Mouse (Mus musculus) embryo, embryonic 10 days (tissue): ENCODE data around the gene Tnrc6a.

ENCODE experiments used
- DNase-seq: peaks from one replicate; pipeline ENCODE4 v3.0.0-alpha.2; 2015; ENCODE audit warnings: low spot score

Gene Tnrc6a

DNA sequence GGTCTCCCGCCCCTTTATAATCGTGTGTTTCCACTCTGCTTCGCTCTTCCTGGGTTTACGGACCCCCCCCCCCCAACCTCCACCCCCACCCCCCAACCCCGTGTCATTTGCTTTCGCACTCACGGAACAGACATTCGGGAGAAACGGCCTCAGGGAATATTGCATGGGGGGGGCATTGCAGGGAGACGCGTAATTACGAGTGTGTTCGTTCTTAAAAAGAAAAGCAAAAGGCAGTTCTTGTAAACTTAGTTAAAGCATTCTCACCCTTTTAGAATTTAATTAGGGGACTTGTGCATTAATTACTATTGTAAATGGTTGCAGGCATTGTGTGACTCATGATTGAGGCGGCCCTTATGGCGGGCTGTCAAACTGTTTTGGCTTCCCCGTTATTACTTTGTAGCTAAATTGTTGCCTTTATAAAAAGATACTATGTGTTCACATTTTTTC, 1.1 kb downstream of the Tnrc6a start:
- DNase-seq: peak; percentile 23

DNA sequence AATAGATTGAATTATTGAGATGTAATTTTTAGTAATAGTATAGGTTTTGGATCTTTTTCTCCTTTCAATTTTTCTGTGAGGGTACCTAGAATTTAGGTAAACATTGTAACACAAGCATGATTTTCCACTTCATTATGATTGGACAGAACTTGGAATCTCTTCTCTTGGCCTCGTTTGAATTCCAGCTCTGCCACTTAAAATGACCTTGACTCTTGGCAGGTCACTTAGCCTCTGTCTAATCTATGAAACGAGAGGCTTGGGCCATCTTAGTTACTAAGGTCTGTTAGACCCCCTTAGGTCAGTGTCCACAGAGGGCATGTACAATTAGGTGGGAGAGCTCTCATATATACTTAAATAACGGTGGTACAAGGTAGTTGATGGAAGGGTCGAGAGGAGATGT, 2.4 kb downstream of the Tnrc6a start:
- DNase-seq: no peak

DNA sequence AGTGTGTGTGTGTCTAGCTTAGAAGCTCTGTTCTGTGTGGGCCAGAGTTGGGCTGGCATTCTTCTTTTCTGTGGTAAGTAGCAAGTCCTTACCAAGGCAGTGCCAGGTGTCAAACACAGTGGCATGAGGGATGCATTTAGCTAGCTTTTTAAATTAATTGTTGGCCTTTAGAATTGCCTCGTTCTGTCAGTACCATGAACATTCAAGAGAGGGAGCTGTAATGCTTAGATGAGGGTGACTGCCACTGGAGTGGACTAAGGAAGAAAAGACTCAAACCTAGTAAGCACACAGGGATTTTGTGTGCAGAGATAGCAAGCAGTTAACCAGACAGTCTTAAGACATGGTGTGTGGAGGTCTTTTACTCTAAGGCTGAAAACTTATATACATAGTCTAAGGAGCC, 3.6 kb downstream of the Tnrc6a start:
- DNase-seq: no peak

DNA sequence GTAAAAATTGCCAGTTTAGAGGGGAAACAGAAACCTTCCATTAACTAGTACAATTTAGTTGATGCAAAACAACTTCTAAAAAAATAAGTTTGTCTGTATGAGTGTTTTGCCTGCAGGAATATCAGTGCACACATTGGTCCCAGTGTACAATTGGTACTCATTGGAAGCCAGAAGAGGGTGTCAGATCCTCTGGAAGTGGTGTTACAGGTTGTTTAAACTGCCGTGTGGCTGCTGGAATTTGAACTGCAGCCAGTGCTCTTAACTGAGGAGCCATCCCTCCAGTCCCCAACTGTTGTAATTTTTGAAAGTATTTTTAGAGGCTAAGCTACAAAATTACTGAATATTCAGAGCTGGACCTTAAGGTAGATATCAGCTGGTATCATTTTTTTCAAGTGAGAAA, 4.3 kb downstream of the Tnrc6a start:
- no peak for DNase-seq

DNA sequence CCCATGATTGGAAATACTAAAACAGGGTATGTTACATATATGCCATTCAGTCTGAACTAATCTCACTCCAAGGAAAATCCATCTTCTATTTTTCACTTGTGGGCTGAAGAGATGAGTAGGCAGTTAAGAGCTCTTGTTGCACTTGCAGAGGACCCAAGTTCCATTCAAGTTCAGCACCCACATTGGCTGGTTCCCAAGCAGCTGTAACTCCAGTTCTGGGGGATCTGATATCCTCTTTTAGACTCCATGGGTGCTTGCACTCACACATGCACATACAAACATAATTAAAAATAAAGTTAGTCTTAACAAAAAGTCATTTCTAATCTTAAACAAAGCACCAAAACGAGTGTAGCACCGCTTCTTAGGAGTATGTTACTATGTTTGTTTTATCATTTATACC, 5.4 kb downstream of the Tnrc6a start:
- DNase-seq: no peak

DNA sequence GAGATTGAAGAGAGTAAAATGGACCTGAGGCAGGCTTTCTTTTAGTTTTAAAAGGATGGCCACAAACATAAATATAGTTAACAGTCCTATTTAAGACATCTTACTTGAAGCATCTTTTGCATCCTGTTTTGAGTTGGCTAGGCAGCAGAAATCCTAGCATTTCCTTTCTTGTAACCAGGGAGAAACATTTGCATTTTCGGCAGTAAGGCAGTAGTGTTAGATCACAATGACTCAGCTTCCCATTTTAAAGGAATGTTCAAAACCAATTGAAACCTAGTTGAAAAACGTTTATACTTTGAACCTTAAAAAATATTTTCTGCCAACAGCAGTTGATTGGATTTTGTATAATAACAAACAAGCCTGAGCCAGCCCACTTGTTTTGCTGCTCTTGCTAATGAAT, 6.5 kb downstream of the Tnrc6a start:
- no peak for DNase-seq

DNA sequence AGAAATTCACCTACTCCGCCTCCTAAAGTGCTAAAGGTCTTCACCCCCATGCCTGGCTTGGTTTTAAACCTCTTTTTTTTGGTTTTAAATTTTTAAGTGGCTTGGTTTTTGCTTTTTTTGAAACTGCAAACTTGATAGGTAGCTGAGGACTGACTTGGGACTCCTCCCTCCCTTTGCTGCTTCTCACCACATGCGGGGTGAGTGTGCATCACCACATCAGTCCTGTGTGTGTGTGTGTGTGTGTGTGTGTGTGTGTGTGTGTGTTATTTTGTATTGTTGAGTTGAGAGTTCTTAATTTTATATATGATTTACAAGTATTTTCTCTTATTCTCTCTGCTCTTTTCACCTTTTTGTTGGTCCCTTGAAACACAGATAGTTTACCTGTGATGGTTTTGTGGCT, 8.7 kb downstream of the Tnrc6a start:
- no peak for DNase-seq

DNA sequence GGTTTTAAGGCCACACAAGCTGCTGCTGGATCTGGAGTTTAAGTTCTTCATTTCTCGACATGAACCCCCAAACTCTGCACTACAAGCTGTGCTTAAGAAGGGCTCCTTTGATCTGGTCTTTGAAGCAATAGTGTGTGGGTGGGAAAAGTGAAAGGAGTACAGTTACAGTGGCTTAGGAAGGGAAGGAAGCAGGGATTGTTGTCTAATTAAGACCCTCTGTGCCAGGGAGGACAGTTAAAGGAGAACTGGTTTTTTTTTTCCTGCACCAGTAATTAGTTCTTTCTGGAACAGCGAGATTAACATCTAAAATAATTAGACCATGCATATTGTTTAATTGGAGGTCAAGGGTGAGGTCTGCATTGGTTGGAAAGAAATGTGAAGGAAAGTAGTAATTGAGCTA, 11.2 kb downstream of the Tnrc6a start:
- DNase-seq: no peak

DNA sequence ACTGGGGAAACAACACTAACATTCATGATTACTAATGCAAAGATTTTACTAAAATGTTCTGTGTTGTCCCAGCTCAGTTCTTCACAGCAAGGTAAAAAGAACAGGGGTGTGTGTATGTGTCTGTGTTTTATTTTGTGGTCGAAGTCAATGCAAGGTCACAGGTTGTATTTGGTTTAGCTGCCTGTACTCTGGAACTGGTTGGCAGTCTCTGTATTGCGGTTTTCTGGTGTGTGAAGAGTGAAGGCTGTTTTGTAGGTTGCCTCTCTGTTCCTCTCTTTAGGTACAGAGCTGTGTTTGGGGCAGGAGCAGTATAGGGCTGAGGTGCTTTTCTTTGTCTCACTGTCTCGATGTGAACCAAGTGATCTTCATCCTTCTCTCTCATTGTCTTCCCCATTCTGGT, 12.0 kb downstream of the Tnrc6a start:
- no peak for DNase-seq

DNA sequence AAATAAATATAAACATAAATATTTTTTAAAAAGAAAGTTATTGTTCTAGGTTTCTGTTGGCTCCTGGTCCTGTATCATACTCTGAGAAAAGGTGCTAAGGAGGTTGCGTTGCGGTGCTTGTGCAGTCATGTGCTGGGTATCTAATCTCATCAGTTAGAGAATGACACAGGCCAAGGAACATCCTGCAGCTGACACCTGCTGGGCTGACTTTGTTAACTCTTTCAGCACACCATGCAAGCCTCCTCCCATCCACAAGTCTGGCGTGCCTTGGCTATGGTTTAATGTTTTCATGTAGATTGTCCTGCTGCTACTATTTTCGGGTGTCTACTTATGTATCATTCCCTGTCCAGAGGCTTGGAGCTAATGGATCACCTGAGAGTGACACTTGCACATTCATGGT, 14.3 kb downstream of the Tnrc6a start:
- no peak for DNase-seq

DNA sequence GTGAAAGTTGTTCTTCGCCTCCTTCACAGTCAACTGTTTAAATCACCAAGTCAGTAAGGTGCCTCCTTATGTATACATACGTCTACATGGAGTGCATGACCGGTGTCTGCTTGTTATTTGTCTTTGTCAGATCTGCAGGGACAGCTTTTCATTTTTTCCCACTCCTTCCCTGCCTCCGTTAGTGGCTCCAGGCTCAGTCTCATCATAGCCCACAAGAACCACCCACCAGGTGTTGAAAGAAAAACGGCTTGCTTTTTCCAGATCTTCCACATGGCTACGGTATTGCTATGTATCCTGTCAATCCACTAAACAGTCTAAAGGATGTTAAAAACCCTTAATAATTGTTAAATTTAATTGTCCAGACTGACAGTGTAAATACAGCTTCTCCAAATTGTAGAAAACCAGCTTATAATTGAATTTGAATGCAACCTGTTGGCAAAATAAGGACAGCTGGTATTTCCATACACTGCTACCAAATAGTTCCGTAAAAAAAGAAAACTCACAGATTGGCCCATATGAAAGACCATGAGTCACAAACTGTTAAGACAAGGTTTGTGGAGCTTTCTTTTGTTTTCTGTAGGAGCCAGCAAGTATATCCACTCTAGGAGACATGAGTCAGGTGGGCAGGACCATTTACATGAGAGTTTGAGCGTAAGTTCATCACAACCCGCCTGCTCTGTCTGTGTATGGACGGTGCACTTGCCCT, 22.6 kb downstream of the Tnrc6a start:
- no peak for DNase-seq

DNA sequence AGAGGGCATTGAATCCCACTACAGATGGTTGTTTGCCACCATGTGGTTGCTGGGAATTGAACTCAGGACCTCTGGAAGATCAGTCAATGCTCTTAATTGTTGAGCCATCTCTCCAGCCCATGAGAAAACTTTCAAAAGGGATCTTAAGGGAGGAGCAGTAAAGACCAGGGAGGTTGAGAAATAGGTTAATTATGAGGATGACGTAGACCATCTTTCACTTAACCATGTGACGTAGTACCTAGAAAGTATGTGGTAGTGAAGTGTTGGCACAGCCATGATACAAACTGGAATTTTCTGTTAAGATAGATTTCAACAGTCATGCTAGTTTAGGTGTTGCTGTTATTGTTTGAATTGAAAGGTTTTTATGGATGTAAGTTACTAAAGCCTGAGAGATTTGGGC, 24.1 kb downstream of the Tnrc6a start:
- DNase-seq: no peak

DNA sequence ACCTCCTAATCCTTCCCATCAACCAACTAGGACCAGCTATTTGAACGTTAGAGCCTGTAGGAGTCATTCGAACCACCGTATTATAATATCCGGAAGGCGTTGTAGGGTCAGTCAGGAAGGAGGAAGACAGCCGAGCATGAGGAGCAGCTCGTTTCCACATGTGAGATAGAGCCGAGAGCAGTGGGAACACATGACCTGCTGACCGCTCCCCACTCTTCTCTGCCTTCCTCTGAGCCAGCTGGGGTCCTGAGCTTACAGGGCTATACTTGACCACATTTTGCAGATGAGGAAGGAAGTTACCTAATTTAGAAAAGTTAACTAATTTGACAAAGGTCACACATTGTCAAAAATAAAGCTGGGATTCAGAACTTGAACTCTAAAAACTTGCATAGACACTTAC, 25.2 kb downstream of the Tnrc6a start:
- no peak for DNase-seq

DNA sequence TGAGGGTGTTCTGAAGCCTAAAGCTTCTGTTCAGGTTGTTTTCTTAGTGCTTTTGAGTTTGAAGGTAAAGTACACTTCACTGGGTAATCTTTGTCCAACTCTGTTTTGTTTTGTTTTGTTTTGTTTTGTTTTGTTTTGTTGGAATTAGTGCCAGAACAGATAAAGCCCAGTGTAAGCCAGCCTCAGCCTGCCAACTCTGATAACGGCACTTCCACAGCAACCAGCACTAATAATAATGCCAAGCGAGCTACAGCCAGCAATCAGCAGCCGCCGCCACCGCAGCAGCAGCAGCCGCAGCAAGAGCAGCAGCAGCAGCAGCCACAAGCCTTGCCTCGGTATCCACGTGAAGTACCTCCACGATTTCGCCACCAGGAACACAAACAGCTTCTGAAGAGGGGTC, 38.7 kb downstream of the Tnrc6a start:
- DNase-seq: no peak

DNA sequence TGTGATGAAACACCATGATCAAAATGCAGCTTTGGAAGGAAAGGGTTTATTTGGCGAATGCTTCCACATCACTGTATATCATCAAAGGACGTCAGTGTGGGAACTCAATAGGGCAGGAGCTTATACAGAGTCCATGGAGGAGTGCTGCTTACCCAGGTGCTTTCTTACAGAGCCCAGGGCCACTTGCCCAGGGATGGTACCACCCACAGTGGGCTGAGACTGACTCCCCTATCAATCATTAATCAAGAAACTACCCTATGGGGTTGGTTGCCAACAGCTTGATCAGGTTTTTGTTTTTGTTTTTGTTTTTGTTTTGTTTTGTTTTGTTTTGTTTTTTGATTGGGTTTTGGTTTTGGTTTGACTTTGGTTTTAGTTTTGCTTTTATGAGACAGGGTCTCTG, 43.8 kb downstream of the Tnrc6a start:
- DNase-seq: no peak

DNA sequence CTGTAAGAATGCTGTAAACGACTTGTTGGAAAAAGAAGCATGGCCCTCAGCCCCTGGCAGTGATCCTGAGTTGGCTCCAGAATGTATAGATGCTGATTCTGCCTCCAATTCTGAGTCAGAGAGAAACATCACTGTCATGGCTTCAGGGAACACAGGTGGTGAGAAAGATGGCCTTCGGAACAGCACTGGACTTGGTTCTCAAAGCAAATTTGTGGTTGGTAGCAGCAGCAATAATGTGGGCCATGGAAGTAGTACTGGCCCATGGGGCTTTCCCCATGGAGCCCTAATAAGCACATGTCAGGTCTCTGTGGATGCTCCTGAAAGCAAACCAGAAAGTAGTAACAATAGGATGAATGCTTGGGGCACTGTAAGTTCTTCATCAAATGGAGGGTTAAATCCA, 45.9 kb downstream of the Tnrc6a start:
- no peak for DNase-seq

DNA sequence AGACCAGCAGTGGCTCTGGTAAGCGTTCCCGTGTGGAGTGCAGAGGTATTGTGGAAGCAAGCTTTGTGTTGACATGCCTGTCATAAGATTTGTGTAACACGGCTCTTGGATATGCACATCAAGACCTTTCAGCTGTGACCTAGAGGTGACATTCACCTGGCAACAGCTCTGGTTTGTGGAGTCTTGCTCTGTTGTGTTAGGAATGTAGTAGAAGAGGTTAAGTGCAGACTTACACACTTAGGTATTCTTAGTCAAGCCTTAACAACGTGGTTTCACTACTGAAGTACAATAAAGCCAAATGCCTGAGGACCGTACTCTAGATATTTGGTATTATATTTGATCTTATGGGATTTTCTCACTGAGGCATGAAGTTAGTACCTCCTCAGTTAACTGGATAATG, 48.4 kb downstream of the Tnrc6a start:
- DNase-seq: no peak

DNA sequence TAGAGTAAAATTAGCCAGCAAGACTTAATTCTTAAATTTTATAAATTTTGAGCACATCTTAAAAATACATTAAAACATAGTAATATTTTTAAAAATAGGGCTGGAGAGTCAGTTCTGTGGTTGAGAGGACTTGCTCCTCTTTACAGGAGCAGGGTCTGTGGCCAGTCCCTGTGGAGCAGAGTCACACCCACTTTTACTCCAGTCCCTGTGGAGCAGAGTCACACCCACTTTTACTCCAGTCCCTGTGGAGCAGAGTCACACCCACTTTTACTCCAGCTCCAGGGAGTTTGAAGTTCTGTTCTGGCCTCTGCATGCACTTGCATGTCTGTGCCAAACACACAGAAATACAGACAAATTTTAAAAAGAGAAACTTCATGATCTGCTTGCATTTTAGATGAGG, 53.5 kb downstream of the Tnrc6a start:
- DNase-seq: no peak

DNA sequence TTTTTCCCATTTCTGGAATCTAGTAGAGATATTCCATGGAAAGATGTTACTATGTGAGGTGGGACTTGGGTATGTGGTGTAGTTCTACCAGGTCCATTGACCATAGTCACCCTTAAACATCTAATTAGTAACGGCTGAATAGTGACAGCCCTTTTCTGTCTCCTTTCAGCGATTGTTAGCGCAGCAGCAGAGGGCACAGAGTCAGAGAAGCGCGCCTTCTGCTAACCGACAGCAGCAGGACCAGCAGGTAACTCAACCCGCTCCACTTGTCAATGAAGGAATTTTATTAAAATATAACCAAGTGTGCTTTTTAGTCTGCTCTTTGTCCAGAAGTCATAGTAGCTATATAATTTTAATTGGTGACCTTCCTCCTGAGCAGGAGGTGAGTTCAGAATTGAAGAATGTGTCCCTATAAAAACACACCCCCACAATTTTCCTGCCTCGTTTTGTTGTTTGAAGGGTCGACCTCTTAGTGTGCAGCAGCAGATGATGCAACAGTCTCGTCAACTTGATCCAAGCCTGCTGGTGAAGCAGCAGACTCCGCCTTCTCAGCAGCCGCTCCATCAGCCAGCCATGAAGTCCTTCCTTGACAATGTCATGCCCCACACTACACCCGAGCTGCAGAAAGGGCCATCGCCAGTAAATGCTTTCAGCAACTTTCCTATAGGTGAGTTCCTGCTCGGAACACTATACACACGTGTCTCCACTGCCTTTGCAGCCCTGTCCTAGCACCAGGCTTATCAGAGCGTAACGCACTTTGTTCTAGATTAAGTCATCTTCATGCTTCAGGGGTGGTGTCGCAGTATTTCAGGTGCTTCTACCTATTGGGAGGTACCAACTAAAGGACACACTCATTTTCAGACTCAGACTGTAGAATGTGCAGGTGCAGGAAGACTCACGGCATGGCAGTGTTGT, 58.4 kb downstream of the Tnrc6a start:
- DNase-seq: no peak

DNA sequence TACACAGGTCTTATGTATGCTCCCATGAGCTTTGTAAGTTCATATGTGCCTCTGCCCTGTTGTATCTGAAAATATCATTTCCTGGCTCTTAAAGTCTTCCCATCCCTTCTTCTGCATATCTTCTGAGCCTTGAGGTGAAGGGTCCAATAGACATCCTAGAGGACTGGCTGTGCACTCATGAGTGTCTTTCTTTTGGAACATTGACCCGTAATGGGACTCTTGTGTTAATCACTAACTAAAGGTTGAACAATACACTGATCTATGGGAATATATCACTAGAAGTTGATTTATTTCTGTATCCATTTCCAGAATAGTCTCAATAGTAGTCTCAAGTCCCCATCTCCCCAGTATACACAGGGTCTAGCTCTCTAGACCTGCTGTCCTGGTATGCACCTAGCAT, 61.2 kb downstream of the Tnrc6a start:
- no peak for DNase-seq

DNA sequence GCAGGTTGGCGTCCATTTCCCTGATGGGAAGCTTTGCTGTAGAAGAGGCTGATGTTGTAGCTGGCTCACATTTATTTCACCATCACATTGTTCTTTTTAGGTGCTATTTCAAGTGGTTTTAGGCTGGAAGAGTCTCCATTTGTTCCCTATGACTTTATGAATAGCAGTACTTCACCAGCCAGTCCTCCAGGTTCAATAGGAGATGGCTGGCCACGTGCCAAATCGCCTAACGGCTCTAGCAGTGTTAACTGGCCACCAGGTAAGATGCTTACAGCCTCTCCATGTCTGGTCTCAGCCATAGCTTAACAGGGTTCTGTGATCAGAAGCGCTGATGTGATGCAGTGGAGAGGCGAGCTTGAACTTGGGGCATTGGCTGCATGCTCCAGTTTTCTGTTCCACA, 62.8 kb downstream of the Tnrc6a start:
- DNase-seq: no peak

DNA sequence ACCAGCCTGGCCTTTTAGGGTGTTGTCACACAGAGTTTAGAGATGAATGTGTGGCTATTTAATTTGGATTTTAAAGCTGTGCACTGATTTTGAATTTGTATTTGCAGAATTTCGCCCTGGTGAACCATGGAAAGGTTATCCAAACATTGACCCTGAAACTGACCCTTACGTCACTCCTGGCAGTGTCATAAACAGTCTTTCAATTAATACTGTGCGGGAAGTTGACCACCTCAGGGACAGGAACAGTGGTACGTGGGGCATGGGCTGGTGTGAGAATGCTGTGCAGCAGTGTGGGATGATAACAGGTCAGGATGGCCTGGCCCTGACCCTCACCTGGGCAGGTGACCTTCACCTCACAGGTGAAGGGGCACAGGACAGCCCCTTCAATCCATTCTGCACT, 63.6 kb downstream of the Tnrc6a start:
- DNase-seq: no peak

DNA sequence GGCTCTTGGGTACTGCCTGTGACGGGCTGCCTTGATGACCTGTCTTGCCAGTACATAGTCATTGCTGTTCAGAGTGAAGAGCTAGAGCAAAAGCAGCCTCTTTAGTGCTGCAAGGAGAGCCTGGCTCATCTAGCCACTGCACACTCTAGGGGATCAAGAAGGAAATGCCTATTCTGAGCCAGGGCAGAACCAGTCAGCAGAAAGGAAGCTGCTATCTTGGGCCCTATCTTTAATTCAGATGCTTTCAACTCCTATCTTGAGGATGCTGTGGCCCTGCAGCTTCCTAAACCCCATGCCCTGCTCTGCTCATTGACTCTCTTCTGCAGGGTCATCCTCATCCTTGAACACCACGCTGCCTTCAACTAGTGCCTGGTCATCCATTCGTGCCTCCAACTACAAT, 64.8 kb downstream of the Tnrc6a start:
- DNase-seq: no peak

DNA sequence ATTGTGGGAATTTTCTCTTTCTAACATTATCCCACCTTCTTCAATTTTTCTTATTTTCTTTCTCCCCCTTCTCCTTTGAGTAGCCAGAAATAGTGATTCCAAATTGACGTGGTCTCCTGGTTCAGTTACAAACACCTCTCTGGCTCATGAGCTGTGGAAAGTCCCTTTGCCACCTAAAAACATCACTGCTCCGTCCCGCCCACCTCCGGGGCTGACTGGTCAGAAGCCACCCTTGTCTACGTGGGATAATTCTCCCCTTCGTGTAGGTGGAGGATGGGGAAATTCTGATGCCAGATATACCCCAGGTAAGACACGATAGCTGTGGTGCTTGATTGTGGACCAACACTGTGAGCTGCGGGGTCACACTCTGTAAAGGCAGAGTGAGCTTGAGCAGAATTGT, 66.1 kb downstream of the Tnrc6a start:
- DNase-seq: no peak
